Mouse (Mus musculus): ENCODE results near the gene Igfbp1.

The Igfbp1 gene

DNA sequence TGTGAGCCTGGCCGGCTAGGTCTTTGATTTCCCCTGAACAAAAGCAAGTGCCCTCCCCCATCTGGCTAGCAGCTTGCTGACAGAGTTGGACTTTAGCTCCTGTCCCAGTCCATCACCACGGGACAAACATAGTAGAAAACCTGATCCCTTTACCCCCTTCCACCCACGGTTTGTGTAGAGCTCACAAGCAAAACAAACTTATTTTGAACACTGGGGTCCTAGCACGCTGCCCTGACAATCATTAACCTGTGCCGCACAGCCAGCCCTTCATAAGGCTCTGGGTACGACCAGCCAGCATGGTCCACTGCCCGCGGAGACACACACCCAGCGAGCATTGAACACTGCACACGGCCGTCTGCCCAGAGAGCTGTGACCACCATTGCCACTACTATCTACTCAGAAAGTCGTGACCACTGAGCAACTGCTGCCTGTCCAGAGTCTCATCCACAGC lies at the start of gene Igfbp1:
Gene Igfbp1, plus strand, starts transcription at position 292 of the 451 bp plus-strand sequence.
- peak; percentile 72 to 84 for DNase-seq

DNA sequence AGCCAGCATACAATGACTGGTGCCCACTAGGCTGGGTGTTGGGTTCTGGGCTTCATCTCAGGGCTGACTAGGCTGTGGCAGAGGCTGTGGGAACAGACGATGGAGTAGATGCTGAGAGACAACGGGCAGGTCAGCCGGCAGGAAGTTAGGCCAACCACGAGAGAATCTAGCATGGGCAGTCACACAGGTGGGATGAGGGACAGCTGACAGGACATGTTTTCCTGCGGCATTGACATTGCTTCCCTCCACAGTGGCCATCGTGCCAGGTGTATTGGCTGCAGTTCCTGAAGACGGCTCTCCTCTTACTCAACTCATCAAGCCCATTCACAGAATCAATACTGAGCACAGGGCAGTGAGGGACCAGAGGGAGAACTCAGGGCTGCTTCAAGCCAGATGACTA lies 49.6 kb upstream of the Igfbp1 start:
- no peak for DNase-seq

DNA sequence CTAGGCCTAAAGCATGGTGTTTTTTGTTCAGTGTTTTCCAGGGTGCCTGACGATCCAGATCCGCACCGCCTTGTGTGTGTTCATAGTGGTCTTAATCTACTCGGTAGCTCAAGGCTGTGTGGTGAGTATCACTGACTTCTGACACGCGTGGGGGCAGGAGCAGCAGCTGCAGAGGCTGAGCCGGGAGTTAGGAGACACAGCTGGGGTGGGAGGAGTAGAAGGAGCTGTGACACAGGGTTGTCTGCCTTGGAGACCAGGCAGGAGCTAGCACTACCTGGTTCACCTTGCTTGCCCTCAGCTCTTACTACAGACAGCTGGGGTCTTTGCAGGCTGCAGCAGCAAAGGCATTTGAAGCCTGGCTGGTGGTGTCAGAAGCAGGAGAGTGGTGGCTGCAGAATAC lies 48.1 kb upstream of the Igfbp1 start:
- DNase-seq: peak; percentile 27 to 53

DNA sequence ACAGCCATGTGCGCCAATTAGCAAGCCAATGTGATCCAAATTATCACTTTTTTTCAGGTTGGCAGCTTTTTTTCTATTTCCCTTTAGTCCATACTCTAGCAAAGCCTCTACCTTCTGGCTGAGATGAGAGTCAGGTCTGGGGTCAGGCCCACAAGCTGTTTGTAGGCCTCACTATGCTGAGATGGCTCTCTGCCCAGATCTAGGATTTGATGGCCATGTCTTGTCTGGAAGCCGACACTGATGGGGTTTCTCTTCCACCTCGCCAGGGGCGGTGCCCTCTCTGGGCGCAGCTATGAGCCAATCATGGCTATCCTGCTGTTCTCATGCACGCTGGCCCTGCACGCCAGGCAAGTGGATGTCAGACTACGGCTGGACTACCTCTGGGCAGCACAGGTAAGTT lies 47.1 kb upstream of the Igfbp1 start:
- no peak for DNase-seq

DNA sequence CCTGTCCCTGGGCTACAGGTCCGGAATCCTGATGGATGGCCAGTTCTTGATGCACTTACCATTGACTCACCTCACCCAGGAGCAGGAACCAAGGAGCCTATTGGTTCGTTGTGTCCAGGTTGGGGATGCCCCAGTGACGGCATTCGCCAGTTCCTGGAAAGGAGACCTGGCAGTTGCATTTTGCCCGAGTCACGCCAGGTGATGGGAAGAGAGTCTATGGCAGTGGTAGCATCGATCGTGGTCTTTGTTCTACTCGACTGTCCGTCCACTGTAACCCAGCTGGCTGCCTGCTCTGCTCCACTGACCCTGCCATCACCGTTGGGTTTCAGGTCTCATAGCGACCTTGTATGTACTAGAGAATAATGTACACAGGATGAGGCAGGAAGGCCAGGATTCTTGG lies 45.2 kb upstream of the Igfbp1 start:
- DNase-seq: no peak

DNA sequence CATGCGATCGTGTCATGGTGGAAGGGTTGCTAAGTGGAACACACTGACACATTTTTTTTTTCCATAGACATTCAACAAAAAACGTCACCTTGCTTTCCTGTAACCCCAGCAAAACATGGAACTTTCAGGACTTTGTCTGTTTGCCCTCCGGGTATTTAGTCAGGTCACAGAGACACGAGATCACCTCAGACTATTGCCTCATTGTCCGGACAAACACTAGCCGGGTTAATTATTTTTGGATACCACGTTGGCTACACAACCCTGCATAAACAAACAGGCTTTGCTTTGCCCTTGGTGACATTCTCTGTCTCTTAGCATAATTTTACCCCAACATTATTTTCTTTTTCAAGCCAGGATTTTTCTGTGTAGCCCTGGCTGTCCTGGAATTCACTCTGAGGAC lies 44.5 kb upstream of the Igfbp1 start:
- no peak for DNase-seq

DNA sequence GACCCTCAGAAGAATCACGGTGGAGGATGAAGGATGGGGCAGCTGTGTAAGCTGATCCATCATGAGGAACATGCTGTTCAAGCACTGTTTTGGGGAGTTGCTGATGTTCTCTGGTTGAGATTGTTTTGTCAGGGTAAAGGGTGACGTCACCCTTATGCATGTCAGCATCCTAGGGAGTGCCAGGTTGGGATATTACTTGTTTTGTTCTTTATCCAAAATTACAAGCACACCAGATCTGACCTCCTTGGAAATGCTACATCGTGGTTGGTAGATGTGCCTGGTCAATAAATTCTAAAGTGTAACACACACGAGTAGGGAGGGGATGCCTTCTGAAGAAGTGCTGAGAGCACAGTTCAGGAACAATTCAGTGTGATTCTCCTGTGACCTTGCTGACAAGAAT lies 41.2 kb upstream of the Igfbp1 start:
- no peak for DNase-seq

DNA sequence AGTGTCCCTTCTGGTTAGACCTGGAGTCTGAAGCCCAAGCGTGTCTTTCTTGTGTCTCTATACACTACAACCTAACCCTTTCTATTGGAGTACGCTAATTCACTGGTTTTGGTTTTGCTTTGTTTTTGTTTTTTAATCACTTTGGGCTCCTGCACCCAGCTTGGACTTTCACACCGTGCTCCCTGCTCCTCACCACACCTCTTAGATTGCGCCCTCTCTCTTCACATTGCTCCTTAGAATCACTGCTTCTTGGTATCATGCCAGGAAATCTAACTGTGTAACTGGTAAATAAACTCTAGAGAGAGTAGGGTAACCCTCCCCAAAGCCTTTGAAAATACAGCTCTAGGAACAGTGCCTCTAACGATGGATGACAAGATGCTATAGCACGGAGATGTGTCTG lies 39.4 kb upstream of the Igfbp1 start:
- DNase-seq: no peak

DNA sequence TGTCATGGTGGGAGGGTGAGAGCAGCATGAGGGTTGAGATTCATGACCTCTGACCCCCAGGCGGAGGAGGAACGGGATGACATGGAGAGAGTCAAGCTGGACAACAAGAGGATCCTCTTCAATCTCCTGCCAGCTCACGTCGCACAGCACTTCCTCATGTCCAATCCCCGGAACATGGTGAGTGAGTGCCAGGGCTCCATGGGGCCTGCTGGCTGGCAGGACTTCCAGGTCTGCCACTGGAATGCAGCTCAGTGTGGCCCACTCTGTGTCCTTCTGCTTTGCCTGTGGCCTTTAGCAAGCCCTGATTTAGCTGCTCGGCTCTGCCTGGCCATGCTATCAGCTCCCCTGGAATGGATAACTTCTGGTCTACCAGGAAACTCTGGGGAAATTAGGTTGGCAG lies 37.4 kb upstream of the Igfbp1 start:
- DNase-seq: peak in 1 of 2 experiments; percentile 17

DNA sequence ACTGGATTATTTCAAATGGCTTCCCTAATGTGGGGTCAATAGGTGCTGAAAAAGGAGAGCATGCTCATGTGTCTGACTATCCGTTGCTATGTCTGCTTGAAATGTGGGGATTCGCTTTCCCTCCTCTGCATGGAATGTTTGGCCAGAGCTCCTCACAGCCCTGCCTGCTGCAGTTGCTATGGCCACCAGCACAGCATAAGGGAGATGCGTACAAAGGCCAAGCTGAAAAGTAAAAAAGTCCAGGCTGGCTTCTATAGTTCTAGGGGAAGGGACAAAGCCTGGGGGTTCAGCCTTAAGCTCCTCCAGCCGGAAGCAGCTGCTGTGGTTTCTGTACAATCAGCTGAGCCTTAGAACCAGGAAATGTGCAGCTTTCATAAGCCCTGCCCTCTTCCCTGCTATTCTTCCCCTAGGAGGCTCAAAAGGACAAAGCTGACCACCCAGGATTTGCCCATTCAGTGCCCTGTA lies 36.9 kb upstream of the Igfbp1 start:
- DNase-seq: peak; percentile 59 to 64

DNA sequence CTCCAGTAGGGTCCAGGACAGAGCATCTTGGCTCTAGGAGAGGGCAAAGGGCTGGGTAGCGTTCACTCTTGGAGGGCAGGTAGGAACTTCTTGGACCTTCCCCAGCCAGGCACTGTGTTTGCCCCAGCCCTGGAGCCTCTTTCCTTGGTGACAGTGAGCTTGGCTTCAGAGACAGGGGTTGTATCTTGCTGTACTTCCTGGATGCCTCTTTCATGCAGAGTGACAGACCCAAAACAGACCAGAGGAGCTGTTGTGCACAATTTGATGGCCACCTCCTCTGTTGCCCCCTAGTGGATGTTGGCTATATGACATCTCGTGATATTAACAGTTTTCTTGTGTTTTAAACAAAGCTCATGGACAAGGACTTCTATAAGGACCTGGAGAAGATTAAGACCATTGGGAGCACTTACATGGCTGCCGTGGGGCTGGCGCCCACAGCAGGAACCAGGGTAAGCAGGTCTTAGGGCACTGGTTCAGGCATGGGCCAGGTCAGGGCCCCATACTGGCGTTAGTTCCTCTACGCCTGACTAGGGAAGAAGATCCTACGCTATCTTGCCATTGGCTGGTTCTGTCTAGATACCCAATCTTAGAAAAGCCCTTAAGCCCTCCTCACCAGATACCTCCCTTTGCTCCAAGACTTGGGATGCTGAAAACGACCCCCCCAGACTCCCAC lies 35.9 kb upstream of the Igfbp1 start:
- peak; percentile 25 to 48 for DNase-seq

DNA sequence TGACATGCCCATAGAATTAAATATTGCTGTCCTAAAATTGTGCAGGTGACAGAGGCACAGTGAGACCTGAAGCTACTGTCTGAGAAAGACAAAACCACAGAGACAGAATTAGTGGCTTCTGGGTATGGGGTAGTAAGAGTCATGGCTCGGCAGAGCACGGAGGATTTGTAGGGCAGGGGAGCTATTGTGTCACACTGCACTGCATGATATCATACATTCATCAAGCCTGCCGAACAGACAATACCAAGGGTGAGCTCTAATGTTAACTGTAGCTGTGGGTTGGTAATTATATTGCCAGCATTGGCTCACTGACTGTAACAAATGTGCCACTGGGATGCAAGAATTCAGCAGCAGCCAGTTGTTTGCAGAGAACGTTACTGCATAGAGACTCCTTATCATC lies 33.2 kb upstream of the Igfbp1 start:
- no peak for DNase-seq

DNA sequence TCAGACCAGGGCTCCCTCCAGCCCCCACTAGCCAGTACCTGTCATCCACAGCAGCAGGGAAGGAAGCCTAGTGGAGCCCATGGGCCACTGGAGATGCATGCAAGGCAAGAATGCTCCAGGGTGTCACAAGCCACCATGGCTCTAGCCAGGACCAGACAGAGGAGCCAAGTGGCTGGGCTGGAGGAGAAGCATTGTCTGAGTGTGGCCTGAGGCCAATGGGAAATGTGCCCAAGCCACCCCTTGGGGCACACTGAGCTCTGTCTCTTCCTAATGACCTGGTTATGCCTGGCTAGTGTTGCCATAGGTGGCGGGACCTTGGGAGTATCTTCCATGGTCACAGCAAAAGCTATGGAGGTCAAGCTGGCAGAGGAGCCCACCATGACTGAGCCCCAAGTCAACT lies 27.9 kb upstream of the Igfbp1 start:
- DNase-seq: no peak

DNA sequence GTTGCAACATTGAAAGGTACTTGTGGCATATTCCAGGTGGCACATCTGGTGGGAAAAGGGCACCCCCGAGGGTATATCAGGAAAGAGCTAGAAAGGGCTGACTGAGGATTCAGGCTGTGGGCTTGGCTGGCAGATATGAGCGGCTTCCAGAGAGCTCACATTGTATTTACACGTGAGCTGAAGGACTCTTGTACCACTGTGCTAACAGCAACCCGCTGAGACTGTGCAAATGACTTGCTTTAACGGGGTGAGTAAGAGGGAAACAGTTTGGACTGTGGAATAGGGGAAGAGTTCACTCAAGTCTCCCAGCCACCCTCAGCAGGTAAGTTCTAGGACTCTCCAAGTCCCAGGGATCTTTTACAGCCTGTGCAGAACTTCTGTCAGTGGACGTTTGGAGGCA lies 23.9 kb upstream of the Igfbp1 start:
- no peak for DNase-seq

DNA sequence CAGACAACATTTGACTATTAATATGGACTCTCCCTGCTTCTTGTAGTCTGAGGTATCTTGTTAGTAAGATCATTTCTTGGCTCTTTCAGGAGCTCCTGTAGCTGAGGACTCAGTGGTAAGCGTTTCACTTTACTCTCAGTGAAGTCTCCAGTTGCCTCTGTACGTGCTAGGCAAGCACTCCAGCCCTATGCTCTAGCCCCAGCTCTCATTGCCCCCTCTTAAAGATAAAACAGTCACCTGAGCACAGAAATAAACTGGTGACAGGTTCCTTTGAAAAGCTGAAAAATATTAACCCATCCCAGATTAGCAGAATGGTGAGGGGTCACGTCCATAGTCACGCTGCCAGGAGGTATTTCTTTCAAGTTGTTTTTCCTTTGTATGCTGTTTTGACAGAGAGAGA lies 18.9 kb upstream of the Igfbp1 start:
- no peak for DNase-seq

DNA sequence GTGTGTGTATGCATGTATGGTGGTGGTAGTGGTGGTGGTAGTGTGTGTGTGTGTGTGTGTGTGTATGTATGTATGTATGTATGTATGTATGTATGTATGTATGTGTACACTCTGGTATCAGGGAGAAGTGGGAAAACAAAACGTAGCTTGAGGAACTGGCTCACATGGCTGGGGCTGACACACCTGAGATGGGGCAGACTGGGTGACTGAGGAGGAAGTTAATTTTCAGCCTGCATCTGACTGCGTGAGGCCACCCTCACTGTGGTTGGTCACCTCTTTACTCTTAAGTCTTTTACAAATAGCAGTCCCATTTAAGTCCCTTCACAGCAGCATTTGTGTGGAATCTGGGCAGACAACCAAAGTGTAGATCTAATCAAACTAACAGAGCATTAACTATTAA lies 18.3 kb upstream of the Igfbp1 start:
- DNase-seq: no peak

DNA sequence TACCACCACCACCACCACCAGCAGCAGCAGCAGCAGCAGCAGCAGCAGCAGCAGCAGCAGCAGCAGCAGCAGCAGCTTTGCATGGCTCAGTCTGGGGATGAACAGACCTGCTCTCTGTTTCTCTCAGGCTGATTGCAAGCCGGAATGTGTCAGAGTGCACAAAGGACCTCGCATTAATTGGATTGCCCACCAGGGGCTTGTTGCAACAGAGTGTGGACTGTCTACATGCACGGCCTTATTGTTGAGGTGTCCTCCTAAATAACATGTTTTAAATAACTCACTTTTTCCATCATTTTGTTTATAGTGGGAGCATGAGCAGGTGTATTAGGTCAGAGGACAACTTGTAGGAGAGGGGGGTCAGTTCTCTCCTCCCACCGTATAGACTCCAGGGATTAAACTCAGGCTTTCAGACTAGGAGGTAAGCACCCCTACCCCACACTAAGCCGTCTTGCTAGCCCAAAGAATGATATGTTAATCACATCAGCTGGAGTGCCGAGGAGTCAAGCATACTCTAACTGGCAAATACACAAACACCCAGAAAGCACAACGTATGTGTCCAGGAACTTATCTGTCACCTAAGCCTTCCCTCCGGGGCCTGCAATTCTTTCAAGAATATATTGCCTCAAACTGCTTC lies 15.1 kb upstream of the Igfbp1 start:
- DNase-seq: no peak

DNA sequence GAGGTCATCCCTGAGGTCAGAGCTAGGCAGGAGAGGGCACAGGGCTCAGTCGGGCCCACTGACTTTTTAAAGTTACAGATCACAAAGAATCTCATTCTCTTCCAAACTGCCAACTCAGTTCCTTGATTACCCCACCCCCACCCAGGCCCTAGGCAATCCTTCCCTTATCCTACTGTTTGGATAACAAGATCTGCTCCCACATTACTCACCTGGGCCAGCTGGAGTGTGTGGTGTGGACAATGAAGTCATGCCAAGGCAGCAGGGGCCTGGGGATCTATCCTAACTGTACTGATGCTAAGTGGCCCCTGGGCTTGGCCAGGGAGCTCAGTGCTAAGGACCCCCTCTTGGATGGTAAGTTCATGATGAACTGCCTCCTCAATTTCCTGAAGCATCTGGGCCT lies 13.2 kb upstream of the Igfbp1 start:
- no peak for DNase-seq

DNA sequence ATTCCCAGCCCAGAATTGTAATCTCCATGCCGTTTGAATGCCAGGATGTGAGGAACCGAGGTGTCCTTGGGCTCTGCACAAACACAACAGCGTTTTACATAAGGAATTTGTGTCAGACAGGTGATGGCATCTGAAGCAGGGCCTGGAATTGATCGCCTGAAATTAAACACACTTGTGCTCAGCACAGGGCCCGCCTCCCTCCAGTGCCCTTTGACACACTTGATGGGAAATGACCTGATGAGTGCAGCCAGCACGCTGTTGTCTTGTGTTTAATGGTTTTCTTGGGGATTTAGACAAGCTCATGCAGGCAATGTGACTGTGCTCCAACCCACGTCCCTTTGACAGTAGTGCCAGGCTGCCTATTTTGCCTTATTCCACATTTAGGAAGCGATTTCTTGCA lies 10.1 kb upstream of the Igfbp1 start:
- DNase-seq: no peak

DNA sequence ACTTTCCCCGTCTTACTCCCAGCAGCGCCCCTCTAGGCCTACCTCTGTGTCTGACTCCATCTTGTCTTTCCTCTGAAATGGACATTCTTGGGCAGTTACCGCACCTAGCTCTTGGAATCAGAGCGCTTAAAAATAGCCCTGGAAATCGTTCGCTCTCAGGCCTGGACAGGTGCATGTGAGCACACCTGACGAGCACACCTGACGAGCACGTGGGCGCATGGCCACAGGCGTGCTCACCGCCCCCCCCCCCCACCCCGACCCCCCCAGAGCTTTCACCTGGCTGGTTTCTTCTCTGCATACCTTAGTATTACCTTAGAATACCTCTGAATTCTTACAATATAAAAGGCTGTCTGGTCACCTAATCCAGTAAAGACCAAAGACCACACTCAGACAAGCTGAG lies 9.1 kb upstream of the Igfbp1 start, which contains the start of gene Gm11985:
Gene Gm11985, minus strand, starts transcription at position 101 of the 400 bp plus-strand sequence.
- DNase-seq: no peak

DNA sequence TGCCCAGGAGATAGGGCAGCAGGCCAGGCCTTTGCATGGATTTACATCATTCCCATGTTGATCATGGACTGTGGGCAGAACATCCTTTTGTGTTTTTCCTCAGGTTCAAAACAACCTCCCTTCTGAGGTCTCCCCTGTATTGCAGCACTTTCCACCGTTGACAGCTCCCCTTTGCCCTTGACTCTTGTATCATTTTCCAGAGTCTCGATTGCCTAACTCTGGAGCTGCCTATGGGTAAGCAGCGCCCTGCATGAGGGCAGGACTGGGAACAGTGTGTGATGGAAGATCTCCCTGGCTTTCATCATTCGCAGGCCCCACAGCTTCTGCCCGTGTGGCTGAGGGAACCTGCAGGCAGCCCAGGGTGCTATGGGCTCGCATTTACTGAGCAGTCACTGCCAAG lies 4.9 kb upstream of the Igfbp1 start:
- DNase-seq: no peak

DNA sequence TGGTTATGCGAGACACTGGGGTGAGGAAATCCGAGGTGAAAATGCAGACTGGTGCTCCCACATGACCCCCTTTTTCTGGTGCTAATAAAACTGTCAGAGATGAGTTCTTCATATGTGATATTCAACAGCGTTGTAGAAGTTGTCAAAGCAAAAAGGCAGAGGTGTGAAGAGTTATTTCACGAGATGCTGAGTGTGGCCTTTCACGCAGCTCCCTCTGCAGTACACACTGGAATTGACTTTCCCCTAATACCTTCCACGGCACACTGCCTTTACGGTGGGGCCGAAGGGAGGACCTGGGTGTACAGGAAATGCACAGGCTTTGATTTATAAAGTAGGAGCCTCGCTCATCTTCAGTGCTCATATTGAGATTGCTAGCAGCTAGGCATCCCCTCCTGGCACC lies 4.4 kb upstream of the Igfbp1 start:
- DNase-seq: no peak

DNA sequence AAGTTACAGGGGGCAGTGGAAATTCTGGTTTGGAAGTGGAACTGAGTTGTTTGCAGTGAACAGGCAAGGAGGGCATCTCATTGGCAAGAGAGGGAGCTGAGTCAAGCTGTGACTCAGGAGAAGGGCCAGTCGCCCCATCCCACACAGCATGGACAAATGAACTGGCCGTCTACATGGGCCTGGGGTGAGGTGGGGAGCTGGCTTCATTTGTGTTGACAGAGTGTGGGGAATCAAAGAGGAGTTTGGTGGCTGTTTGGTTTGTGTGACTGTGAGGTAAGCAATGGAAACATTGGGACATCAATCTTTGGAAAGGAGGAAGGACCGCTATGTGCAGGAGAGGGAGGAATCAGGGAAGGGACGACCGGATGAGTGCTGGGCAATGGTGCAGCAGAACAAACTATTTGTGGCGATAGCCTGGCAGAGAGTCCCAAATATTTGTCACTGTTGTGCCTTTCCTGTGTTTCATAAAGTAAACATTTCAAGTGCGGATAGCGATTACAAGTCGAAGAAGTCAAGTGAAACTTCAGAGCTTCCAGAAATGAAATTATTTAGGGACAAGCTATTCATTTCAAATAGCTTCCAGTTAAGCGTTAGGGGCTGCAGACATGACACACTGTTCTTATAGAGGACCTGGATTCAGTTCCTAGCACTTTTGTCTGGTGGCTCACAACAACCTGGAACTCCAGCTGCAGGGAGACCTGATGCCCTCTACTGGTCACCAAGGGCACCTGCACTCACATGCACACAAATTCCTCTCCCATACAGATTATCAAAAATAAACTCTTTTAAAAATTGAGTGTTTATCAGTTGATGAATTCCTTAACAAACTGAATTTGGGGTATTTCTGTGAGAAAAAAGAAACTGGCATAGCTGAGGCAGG lies 2.9 kb upstream of the Igfbp1 start:
- no peak for DNase-seq

DNA sequence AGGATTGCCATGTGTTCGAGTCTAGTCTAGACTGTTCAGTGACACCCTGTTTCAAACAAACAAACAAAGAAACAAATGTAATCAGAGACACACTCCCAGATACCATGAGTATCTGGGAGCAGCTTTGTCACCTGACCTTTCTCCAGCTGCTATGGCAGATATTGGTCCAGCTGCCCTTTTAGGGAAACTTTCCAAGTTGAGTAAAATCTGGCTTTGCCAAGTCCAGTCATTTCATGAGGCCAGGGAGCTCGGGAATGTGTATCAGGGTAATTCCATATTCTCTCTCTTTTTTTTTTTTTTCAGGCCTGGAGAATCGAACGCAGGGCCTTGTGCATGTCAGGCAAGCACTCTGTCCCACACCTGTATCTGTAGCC lies 2.3 kb upstream of the Igfbp1 start:
- no peak for DNase-seq
